Comparison of ENCODE assay signal across 9 mouse cellular contexts in the genomic region with DNA sequence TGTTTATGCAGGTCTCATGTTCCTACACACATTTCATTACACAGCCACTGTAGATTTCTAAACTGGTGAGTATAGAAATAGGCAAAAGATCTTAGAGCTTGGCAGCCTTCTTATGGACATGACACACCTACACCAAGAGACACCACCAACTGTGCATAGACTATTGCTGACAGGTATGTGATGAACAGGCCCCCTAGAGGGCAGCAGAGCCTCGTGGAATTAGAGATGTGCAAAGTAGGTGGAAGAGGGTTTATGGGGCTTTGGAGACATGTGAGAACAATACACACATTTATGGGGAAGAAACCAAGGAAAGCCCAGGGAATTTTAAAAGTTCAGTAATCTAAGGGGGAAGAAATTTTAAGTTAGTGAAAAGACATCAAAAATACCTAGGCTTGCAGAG.
DNase-seq lines count a peak whose midpoint lies in the region; ATAC-seq and TF ChIP-seq lines count a peak whose summit lies in the region.
"Had no signal": no experiment of that assay in that cellular context is flagged by ENCODE, and none has a peak within 500 bp of the region (broad histone marks: within the 10 kb centered on the region; RNA-seq: fewer than 3 reads in every experiment).

No protein-coding gene starts in this region.

- TF ChIP-seq CTCF in Patski (IDR thresholded peaks at IDR 0.05): peak; percentile 80
- TF ChIP-seq CTCF in cortical plate, adult 2 months (IDR thresholded peaks at IDR 0.05; ENCODE audit: extremely low read depth, insufficient read depth, low read length): peak; percentile 62

- H3K4me3 ChIP-seq in cortical plate, adult 2 months (ENCODE audit: insufficient read depth, low read length): no peak overlapping the region
- no peak overlapping the region for H3K4me3 ChIP-seq in liver, embryonic 11.5 days (ENCODE audit: low read depth, low read length)
- H3K4me3 ChIP-seq: embryonic facial prominence, embryonic 13.5 days had no signal

- no peak overlapping the region for H3K4me2 ChIP-seq in liver, embryonic 11.5 days
- H3K4me2 ChIP-seq: embryonic facial prominence, embryonic 13.5 days had no signal

- DNase-seq in 3T3-L1 (ENCODE audit: low read depth, low spot score) (peak; percentile 24), Patski (ENCODE audit: low read depth, low spot score) (peak; percentile 12)
- peak; percentile 34 for DNase-seq in gastrocnemius, postnatal 14 days
- DNase-seq in kidney, adult 8-10 months: peak; percentile 24 to 65
- DNase-seq in liver, embryonic 11.5 days (ENCODE audit: low spot score): no peak
- peak; percentile 18 for DNase-seq in ovary, adult 18-20 months (ENCODE audit: low spot score)
- DNase-seq in testis, postnatal 14 days (ENCODE audit: low spot score): peak; percentile 8

- no peaks in the 10 kb centered on the region for H3K36me3 ChIP-seq in liver, embryonic 11.5 days (ENCODE audit: control insufficient read depth, insufficient read depth, low read length)
- H3K36me3 ChIP-seq: embryonic facial prominence, embryonic 13.5 days had no signal

- CTCF ChIA-PET in Patski (lab: Charles Lee): interaction anchor here (0.8 to 1.4 kb wide), 3 partner anchors 312 to 453 kb away, joined by 3 to 4 read pairs (median 3); no protein-coding TSS in a partner anchor

- ATAC-seq in Patski: peak; percentile 94
- peak; percentile 67; the same call in 1 of the 2 replicates for ATAC-seq in liver, embryonic 11.5 days (replicated peaks; ENCODE audit: low FRiP score)

- no peaks in the 10 kb centered on the region for H3K4me1 ChIP-seq in cortical plate, adult 2 months (ENCODE audit: control insufficient read depth, insufficient read depth, low read length)
- H3K4me1 ChIP-seq in liver, embryonic 11.5 days (replicated peaks; ENCODE audit: control insufficient read depth, insufficient read depth, low read length): no peaks in the 10 kb centered on the region
- H3K4me1 ChIP-seq: embryonic facial prominence, embryonic 13.5 days had no signal

- POLR2A ChIA-PET in Patski (lab: Charles Lee): no interaction called here

- intact Hi-C loops in gastrocnemius, postnatal 14 days (cut with DNase I; ENCODE audit: low total_unique reads): loop anchor here (10.0 kb wide), 2 partner anchors 447 to 947 kb away; no protein-coding TSS in a partner anchor

- in situ Hi-C loops in Patski (cut with MboI; ENCODE audit: low pct_unique_long_range_greater_than_20kb): loop anchor here (10.0 to 25.0 kb wide), 2 partner anchors 447 to 940 kb away; no protein-coding TSS in a partner anchor

- H3K27ac ChIP-seq in cortical plate, adult 2 months (ENCODE audit: insufficient read depth, low read length): no peak overlapping the region
- H3K27ac ChIP-seq in liver, embryonic 11.5 days (ENCODE audit: low read depth, low read length): no peak overlapping the region
- H3K27ac ChIP-seq: embryonic facial prominence, embryonic 13.5 days had no signal

- peaks cover 4% of the 10 kb centered on the region for H3K27me3 ChIP-seq in Patski
- no peaks in the 10 kb centered on the region for H3K27me3 ChIP-seq in liver, embryonic 11.5 days (replicated peaks; ENCODE audit: control insufficient read depth, insufficient read depth, low read length)
- H3K27me3 ChIP-seq: embryonic facial prominence, embryonic 13.5 days had no signal

- 3% methylated on average over 1 of the region's 1 CpGs for WGBS in liver, embryonic 11.5 days

- no peaks in the 10 kb centered on the region for H3K9me3 ChIP-seq in liver, embryonic 11.5 days (ENCODE audit: control insufficient read depth, low read length)
- H3K9me3 ChIP-seq: embryonic facial prominence, embryonic 13.5 days had no signal

- TF ChIP-seq POLR2A in cortical plate, adult 2 months (IDR thresholded peaks at IDR 0.05; ENCODE audit: extremely low read depth, insufficient read depth, low read length): no peak

- no peak overlapping the region for H3K9ac ChIP-seq in liver, embryonic 11.5 days (ENCODE audit: low read depth, low read length)
- H3K9ac ChIP-seq: embryonic facial prominence, embryonic 13.5 days had no signal
